Mouse (Mus musculus): Measurements from ENCODE around the gene Urgcp. TPM values are rescaled to one million over a fixed set of nuclear protein-coding genes. Genes with fewer than 3 reads are reported as not detected.
"Not testable (repeated sequence)": the region's sequence is repeated elsewhere in the genome, so short reads cannot be mapped to it uniquely, and the experiment has no call there.

Gene Urgcp
- polyA plus RNA-seq (2015; fragmentation: Nextera tagmentation; extraction: Ambion mirVana) = 24.6 and 24.8 TPM in 2 replicates

DNA sequence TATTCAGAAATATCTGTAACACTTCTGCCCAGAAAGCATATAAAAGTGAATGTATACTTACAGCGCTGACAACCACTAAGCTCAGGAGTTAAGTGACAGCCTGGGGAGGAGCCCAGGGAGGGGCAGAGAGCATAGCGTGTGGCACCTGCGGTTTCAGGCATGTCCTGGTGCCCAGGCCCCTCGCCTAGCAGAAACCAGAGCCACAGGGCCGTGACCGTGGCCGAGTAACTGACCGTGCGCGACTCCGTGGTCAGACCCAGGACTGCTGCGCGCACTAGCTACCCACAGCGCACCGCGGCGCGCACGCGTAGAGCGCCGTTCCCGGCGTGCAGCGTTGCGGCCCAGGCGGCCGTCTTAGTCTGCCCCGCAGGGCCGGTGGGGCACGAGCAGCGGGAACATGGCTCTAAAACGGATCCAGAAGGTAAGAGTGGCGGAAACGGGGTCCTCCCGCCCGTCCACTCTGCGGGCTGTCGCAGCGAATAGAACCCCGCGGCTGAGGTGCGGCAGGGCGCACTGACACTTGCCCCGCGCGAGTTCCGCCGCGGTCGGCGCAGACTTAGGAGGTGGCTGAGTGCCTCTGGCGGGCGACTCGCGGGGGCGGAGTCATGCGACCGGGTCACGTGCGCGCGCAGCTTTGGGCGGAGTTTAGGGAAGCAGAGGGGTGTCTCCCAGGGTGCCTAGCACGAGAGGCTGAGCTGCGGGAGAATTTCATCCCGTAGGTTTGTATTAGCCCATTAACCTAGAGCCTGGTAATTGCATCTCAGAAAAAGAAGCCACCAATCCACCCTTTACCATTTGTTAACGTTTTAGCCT lies at the start of gene Urgcp:
Urgcp (minus strand) TSS at position 557 of the 813 bp plus-strand sequence.
- Histone ChIP-seq H3K9ac (peak within 1 kb of the TSS; percentile 93), H3K36me3 (peaks cover 8% of the 10 kb centered on the region; the same call in 1 of the 2 replicates), H3K4me1 (peaks cover 13% of the 10 kb centered on the region), H3K27me3 (no peaks in the 10 kb centered on the region), H3K4me2 (peak within 1 kb of the TSS; percentile 78), H3K27ac (peak within 1 kb of the TSS; percentile 97), H3K9me3 (no peaks in the 10 kb centered on the region), H3K4me3 (peak within 1 kb of the TSS; percentile 85)
- whole genome bisulfite sequencing = under 1% methylated on average over 68 of the region's 68 CpGs
- peak; percentile 99 for ATAC-seq (ENCODE audit: borderline replicate concordance, extremely low read depth, low FRiP score, low TSS enrichment)

- not testable (repeated sequence) for H3K4me2 ChIP-seq; H3K27ac ChIP-seq; H3K27me3 ChIP-seq; H3K9ac ChIP-seq; ATAC-seq (ENCODE audit: borderline replicate concordance, extremely low read depth, low FRiP score, low TSS enrichment); H3K36me3 ChIP-seq; H3K4me1 ChIP-seq; H3K4me3 ChIP-seq; H3K9me3 ChIP-seq
- 91% methylated on average over 4 of the region's 4 CpGs for WGBS
These were observed 47.3 kb upstream of the Urgcp start for GRCm38 (mm10) chr11:5809487-5809886.

DNA sequence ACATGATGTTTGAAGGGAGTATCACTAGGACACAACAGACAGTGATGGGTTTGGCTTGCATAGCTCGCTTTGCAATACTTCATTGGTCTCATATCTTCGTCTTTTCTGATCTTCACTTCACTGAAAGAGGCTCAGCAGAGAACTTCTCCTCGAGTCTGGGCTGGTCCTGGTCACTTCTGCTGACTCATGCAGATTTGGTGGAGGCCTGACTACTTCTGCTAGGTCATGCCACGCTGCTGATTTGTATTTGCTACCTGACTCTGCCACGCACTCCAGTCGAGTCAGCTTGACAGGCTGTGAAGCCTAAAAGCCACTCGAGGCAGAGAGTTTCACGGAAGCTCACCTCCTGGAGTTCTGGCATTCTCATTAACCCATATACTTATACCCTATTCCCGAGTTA lies 45.8 kb upstream of the Urgcp start:
- no peak overlapping the region for H3K27ac ChIP-seq
- 82% methylated on average over 9 of the region's 9 CpGs for WGBS
- H3K27me3 ChIP-seq = no peaks in the 10 kb centered on the region
- no peaks in the 10 kb centered on the region for H3K36me3 ChIP-seq
- no peak for ATAC-seq (ENCODE audit: borderline replicate concordance, extremely low read depth, low FRiP score, low TSS enrichment)
- H3K9me3 ChIP-seq = no peaks in the 10 kb centered on the region
- H3K4me3 ChIP-seq = no peak overlapping the region
- H3K9ac ChIP-seq = no peak overlapping the region
- H3K4me2 ChIP-seq = no peak overlapping the region
- no peaks in the 10 kb centered on the region for H3K4me1 ChIP-seq

DNA sequence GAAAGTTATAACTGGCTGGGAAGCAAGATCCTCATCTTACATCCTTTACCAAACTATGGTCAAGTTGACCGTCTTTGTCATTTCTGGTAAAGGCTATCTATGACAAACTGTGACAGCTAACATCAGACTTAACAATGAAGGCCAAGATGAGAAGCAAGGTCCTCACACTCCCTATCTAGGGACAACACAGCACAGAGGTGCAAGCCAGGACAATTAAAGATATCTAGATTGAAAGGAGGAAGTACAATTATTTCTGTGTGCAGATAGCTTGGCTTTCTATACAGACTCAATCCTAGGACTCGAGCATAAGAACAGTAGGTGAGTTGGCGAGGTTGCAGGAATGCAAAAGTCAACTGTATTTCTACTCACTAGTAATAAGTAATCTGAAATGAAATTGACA lies 43.5 kb upstream of the Urgcp start:
- Histone ChIP-seq H3K4me1 (0 out of 2 replicates have a peak, but pooled peaks cover 3% of the 10 kb centered on the region), H3K9me3 (no peaks in the 10 kb centered on the region), H3K4me2 (no peak overlapping the region), H3K27ac (no peak overlapping the region), H3K36me3 (no peaks in the 10 kb centered on the region; the same call in 1 of the 2 replicates), H3K27me3 (no peaks in the 10 kb centered on the region), H3K9ac (no peak overlapping the region), H3K4me3 (no peak overlapping the region)
- no peak for ATAC-seq (ENCODE audit: borderline replicate concordance, extremely low read depth, low FRiP score, low TSS enrichment)
- WGBS = 78% methylated on average over 3 of the region's 3 CpGs

DNA sequence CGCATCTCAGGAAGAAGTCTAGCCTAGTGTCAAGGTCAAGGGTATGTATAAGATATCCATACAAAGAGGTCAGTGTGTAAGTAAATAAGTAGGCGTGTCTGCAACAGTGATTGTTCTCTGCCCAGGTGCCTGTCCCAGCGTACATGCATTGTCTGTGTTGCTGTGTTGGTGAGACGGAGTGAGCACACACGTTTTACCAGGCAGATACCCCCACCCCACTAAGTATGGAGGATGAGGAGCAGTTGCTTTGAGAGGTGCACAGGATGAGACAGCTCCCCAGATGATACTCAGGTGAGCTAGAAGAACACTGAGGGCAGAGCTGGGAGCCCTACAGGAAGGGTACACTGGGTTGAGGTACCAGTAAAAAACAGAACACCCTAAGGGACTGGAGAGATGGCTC lies 42.0 kb upstream of the Urgcp start:
- Histone ChIP-seq H3K9me3 (no peaks in the 10 kb centered on the region), H3K27ac (no peak overlapping the region), H3K9ac (no peak overlapping the region), H3K27me3 (no peaks in the 10 kb centered on the region), H3K4me1 (peaks cover 17% of the 10 kb centered on the region; the same call in 1 of the 2 replicates), H3K36me3 (peaks cover 14% of the 10 kb centered on the region), H3K4me2 (no peak overlapping the region), H3K4me3 (no peak overlapping the region)
- ATAC-seq (ENCODE audit: borderline replicate concordance, extremely low read depth, low FRiP score, low TSS enrichment) = no peak
- WGBS = 49% methylated on average over 5 of the region's 5 CpGs

DNA sequence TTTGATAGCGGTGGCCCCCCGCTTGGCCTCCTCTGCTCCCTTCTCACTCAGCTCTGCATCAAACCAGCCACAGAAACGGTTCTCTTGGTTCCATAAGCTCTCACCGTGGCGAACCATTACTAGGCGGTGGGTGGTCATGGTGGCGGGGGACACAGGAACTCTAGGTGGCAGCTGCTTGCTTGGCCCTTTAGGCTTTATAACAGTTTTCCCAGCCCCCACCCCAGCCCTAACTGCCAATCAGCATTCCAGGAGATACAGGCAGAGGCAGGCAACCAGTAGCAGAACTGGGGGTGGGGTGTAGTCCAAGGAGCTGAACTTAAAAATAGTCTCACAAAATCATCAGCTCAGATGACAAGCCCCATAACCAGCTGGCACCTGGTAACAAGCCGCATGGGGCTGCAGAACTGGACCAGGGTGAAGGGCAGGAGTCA lies 41.4 kb upstream of the Urgcp start, which contains the start of gene Pgam2:
Pgam2 (minus strand) TSS at position 183 of the 431 bp plus-strand sequence.
- Histone ChIP-seq H3K4me1 (peaks cover 21% of the 10 kb centered on the region; the same call in 1 of the 2 replicates), H3K9me3 (no peaks in the 10 kb centered on the region), H3K4me3 (no peak within 1 kb of the TSS), H3K27ac (no peak within 1 kb of the TSS), H3K9ac (no peak within 1 kb of the TSS), H3K4me2 (no peak within 1 kb of the TSS), H3K27me3 (no peaks in the 10 kb centered on the region), H3K36me3 (peaks cover 19% of the 10 kb centered on the region)
- WGBS = 35% methylated on average over 8 of the region's 8 CpGs
- no peak; the same call in 1 of the 2 replicates for ATAC-seq (ENCODE audit: borderline replicate concordance, extremely low read depth, low FRiP score, low TSS enrichment)

- Histone ChIP-seq H3K27me3 (no peaks in the 10 kb centered on the region), H3K4me1 (peaks cover 21% of the 10 kb centered on the region; the same call in 1 of the 2 replicates), H3K36me3 (peaks cover 26% of the 10 kb centered on the region), H3K27ac (no peak overlapping the region), H3K9ac (no peak overlapping the region), H3K4me3 (no peak overlapping the region), H3K4me2 (no peak overlapping the region), H3K9me3 (no peaks in the 10 kb centered on the region)
- WGBS = 65% methylated on average over 8 of the region's 8 CpGs
- no peak for ATAC-seq (ENCODE audit: borderline replicate concordance, extremely low read depth, low FRiP score, low TSS enrichment)
These were observed 40.5 kb upstream of the Urgcp start for GRCm38 (mm10) chr11:5802457-5803217.

DNA sequence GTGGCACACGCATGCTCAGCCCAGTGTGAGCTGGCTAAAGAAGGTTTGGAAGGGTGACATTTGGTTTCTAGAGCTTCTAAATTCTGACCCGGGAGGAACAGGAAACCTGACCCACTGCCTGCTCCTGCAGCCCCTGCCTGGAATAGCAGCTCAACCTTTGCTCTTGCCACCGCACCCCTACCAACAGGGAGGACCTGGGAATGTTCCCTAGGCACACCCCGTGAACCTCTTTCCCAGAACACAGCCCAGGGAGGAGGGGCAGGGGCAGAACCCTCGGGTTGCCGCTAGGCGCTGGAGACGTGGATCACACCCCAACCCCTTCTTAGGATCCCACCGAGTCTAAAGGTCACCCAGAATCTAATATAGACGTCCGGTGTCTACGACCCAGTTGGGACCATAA lies 39.8 kb upstream of the Urgcp start:
- Histone ChIP-seq H3K4me2 (no peak overlapping the region), H3K9me3 (no peaks in the 10 kb centered on the region), H3K9ac (no peak overlapping the region), H3K36me3 (peaks cover 33% of the 10 kb centered on the region), H3K4me3 (no peak overlapping the region), H3K27me3 (no peaks in the 10 kb centered on the region), H3K27ac (no peak overlapping the region), H3K4me1 (peaks cover 21% of the 10 kb centered on the region; the same call in 1 of the 2 replicates)
- ATAC-seq (ENCODE audit: borderline replicate concordance, extremely low read depth, low FRiP score, low TSS enrichment) = no peak
- WGBS = 58% methylated on average over 12 of the region's 12 CpGs

DNA sequence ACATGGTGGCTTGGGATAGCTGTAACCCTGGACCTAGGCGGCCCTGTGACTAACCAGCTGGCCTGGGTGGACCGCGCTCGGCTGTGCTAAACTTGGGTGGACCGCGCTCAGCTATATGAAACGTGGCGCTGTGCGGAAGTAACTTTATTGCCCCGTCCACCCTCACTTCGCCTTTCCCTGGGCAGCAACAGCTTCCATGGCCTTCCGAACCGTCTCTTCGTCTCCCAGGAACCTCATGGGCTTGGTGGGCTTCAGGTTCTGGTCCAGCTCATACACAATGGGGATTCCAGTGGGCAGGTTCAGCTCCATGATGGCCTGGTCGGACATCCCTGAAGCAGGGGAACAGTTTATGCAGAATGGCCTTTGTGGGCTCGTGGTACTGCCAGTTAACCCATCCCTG lies 39.3 kb upstream of the Urgcp start:
- Histone ChIP-seq H3K9me3 (no peaks in the 10 kb centered on the region), H3K4me2 (no peak overlapping the region), H3K4me1 (peaks cover 21% of the 10 kb centered on the region; the same call in 1 of the 2 replicates), H3K9ac (no peak overlapping the region), H3K27me3 (no peaks in the 10 kb centered on the region), H3K27ac (no peak overlapping the region), H3K36me3 (peaks cover 38% of the 10 kb centered on the region), H3K4me3 (no peak overlapping the region)
- ATAC-seq (ENCODE audit: borderline replicate concordance, extremely low read depth, low FRiP score, low TSS enrichment) = no peak
- WGBS = 94% methylated on average over 16 of the region's 16 CpGs

GRCm38 (mm10) chr11:5799621-5800490 lies 37.7 kb upstream of the Urgcp start:
- Histone ChIP-seq H3K36me3 (peaks cover 53% of the 10 kb centered on the region), H3K27ac (peak overlapping the region; percentile 77), H3K4me1 (peaks cover 21% of the 10 kb centered on the region; the same call in 1 of the 2 replicates), H3K27me3 (no peaks in the 10 kb centered on the region), H3K4me3 (no peak overlapping the region), H3K4me2 (no peak overlapping the region), H3K9ac (no peak overlapping the region), H3K9me3 (no peaks in the 10 kb centered on the region)
- ATAC-seq (ENCODE audit: borderline replicate concordance, extremely low read depth, low FRiP score, low TSS enrichment) = no peak
- 59% methylated on average over 17 of the region's 17 CpGs for WGBS

DNA sequence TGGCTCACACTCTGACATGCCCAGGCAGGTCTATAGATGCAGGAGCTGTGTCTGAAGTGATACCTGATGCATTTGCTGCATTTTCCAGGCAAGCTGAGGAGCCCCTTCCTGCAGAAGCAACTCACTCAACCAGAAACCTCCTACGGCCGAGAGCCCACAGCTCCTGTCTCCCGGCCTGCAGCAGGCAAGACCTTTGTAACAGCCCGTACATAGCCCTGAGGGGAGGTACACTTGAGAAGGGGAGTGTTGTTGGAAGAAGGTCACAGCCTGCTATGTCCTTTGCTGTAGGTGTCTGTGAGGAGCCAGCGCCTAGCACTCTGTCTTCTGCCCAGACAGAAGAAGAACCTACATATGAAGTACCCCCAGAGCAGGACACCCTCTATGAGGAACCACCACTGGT lies 35.8 kb upstream of the Urgcp start:
- Histone ChIP-seq H3K36me3 (peaks cover 69% of the 10 kb centered on the region), H3K27ac (no peak overlapping the region), H3K9me3 (no peaks in the 10 kb centered on the region), H3K4me1 (peaks cover 21% of the 10 kb centered on the region; the same call in 1 of the 2 replicates), H3K4me3 (no peak overlapping the region), H3K4me2 (no peak overlapping the region), H3K27me3 (no peaks in the 10 kb centered on the region), H3K9ac (no peak overlapping the region)
- no peak for ATAC-seq (ENCODE audit: borderline replicate concordance, extremely low read depth, low FRiP score, low TSS enrichment)
- 91% methylated on average over 5 of the region's 5 CpGs for WGBS

Measured in lung, embryonic 15.5 days (tissue).